Mouse (Mus musculus) heart, postnatal 0 days (tissue): ENCODE data around the gene Rhobtb3.

Source experiments
- CTCF ChIP-seq: IDR thresholded peaks from 2 replicates; pipeline ENCODE4 v1.5.1; 2016; ENCODE audit warnings: antibody characterized with exemption, control low read depth, low read depth
- EP300 ChIP-seq: IDR thresholded peaks from 2 replicates; pipeline ENCODE4 v1.6.1; 2016; ENCODE audit warnings: antibody characterized with exemption, low read depth

- TF ChIP-seq CTCF (no peak), EP300 (no peak)
Measured at GRCm38 (mm10) chr13:75891868-75892267, 51.9 kb downstream of the Rhobtb3 start.
